Mouse (Mus musculus) hindbrain, embryonic 11.5 days (tissue): Measurements from ENCODE around the gene Vwa8. TPM values are rescaled to one million over a fixed set of nuclear protein-coding genes. Genes with fewer than 3 reads are reported as not detected.

Experiments
- ATAC-seq: fragments of 200-750 bp; cut with Nextera tagmentation; 2 replicates; pipeline ENCODE4 v1.8.0; 2017; ENCODE audit warnings: mild to moderate bottlenecking, moderate TSS enrichment, moderate library complexity; ENCODE audit not compliant: low FRiP score
- DNase-seq: peaks from one replicate; pipeline ENCODE4 v3.0.0-alpha.2; 2015; ENCODE audit warnings: low spot score
- H3K27ac ChIP-seq: fragments of 300-500 bp; sonication (generic); 2 replicates; pipeline ENCODE4 v1.5.1; 2014; ENCODE audit warnings: mild to moderate bottlenecking, low read depth, low read length
- H3K27me3 ChIP-seq: fragments of 300-500 bp; sonication (generic); 2 replicates; pipeline ENCODE4 v1.6.1; 2014; ENCODE audit warnings: mild to moderate bottlenecking, low read length, moderate library complexity, mixed read lengths; ENCODE audit not compliant: control insufficient read depth, insufficient read depth
- H3K36me3 ChIP-seq: fragments of 300-500 bp; sonication (generic); 2 replicates; pipeline ENCODE4 v1.6.1; 2014; ENCODE audit warnings: mild to moderate bottlenecking, low read length, moderate library complexity, mixed read lengths; ENCODE audit not compliant: control insufficient read depth, insufficient read depth
- H3K4me1 ChIP-seq: fragments of 300-500 bp; sonication (generic); replicated peaks from 2 replicates; pipeline ENCODE4 v1.6.1; 2014; ENCODE audit warnings: low read length, mixed read lengths; ENCODE audit not compliant: control insufficient read depth, insufficient read depth
- H3K4me2 ChIP-seq: fragments of 300-500 bp; sonication (generic); replicated peaks from 2 replicates; pipeline ENCODE4 v1.6.1; 2014; ENCODE audit warnings: mild to moderate bottlenecking, low read depth, low read length
- H3K4me3 ChIP-seq: fragments of 300-500 bp; sonication (generic); 2 replicates; pipeline ENCODE4 v1.5.1; 2014; ENCODE audit warnings: low read depth, low read length
- H3K9ac ChIP-seq: fragments of 300-500 bp; sonication (generic); 2 replicates; pipeline ENCODE4 v1.6.1; 2014; ENCODE audit warnings: low read depth, low read length
- H3K9me3 ChIP-seq: fragments of 300-500 bp; sonication (generic); 2 replicates; pipeline ENCODE4 v1.6.1; 2016; ENCODE audit warnings: low read length; ENCODE audit not compliant: control insufficient read depth
- WGBS: fragments of 180-500 bp; shearing (Covaris S2); extraction: QIAGEN DNeasy Blood & Tissue Kit; methylation state at CpG from one replicate; pipeline ENCODE4 v1.1.7; 2014; 5-methylcytosine and 5-hydroxymethylcytosine counted together
- polyA plus RNA-seq: library from polyadenylated mRNA; unstranded; fragments of >200 nt; fragmentation: Nextera tagmentation; extraction: Ambion mirVana; gene quantifications from 2 replicates; pipeline ENCODE4 v1.2.1, GENCODE M21; 2014

Vwa8 gene
- polyA plus RNA-seq, 1 experiment from 2014 or later = 7.2 TPM

GRCm38 (mm10) chr14:78924755-78925537 lies 76.1 kb downstream of the Vwa8 start:
- Histone ChIP-seq H3K4me3 (no peak overlapping the region), H3K27me3 (no peaks in the 10 kb centered on the region), H3K9ac (no peak overlapping the region), H3K4me2 (no peak overlapping the region), H3K36me3 (no peaks in the 10 kb centered on the region), H3K27ac (no peak overlapping the region), H3K4me1 (no peaks in the 10 kb centered on the region), H3K9me3 (no peaks in the 10 kb centered on the region)
- no peak for ATAC-seq
- WGBS = 84% methylated on average over 21 of the region's 21 CpGs
- DNase-seq = no peak

- H3K4me2 ChIP-seq = no peak overlapping the region
- WGBS = 77% methylated on average over 2 of the region's 2 CpGs
- H3K9ac ChIP-seq = no peak overlapping the region
- H3K27ac ChIP-seq = no peak overlapping the region
- H3K9me3 ChIP-seq = no peaks in the 10 kb centered on the region
- no peak for DNase-seq
- H3K36me3 ChIP-seq = no peaks in the 10 kb centered on the region
- ATAC-seq = no peak
- no peaks in the 10 kb centered on the region for H3K4me1 ChIP-seq
- no peaks in the 10 kb centered on the region for H3K27me3 ChIP-seq
- H3K4me3 ChIP-seq = no peak overlapping the region
Measured at GRCm38 (mm10) chr14:78932094-78932493, 83.2 kb downstream of the Vwa8 start.

GRCm38 (mm10) chr14:78933399-78933798 lies 84.5 kb downstream of the Vwa8 start:
- WGBS = 78% methylated on average over 8 of the region's 8 CpGs
- no peaks in the 10 kb centered on the region for H3K4me1 ChIP-seq
- no peak overlapping the region for H3K4me3 ChIP-seq
- no peaks in the 10 kb centered on the region for H3K27me3 ChIP-seq
- no peak overlapping the region for H3K4me2 ChIP-seq
- ATAC-seq = no peak
- DNase-seq = no peak
- H3K36me3 ChIP-seq = no peaks in the 10 kb centered on the region
- H3K27ac ChIP-seq = no peak overlapping the region
- no peak overlapping the region for H3K9ac ChIP-seq
- H3K9me3 ChIP-seq = no peaks in the 10 kb centered on the region

GRCm38 (mm10) chr14:78934596-78934995 lies 85.7 kb downstream of the Vwa8 start:
- Histone ChIP-seq H3K36me3 (no peaks in the 10 kb centered on the region), H3K27ac (no peak overlapping the region), H3K9ac (no peak overlapping the region), H3K27me3 (no peaks in the 10 kb centered on the region), H3K4me2 (no peak overlapping the region), H3K9me3 (no peaks in the 10 kb centered on the region), H3K4me3 (no peak overlapping the region), H3K4me1 (no peaks in the 10 kb centered on the region)
- DNase-seq (no peak), ATAC-seq (no peak)
- WGBS = 91% methylated on average over 6 of the region's 6 CpGs

GRCm38 (mm10) chr14:78935796-78936195 lies 86.9 kb downstream of the Vwa8 start:
- no peaks in the 10 kb centered on the region for H3K27me3 ChIP-seq
- DNase-seq (no peak), ATAC-seq (no peak)
- H3K36me3 ChIP-seq = no peaks in the 10 kb centered on the region
- H3K4me3 ChIP-seq = no peak overlapping the region
- H3K27ac ChIP-seq = no peak overlapping the region
- no peak overlapping the region for H3K4me2 ChIP-seq
- no peaks in the 10 kb centered on the region for H3K9me3 ChIP-seq
- 60% methylated on average over 3 of the region's 3 CpGs for WGBS
- H3K4me1 ChIP-seq = no peaks in the 10 kb centered on the region
- no peak overlapping the region for H3K9ac ChIP-seq

- no peaks in the 10 kb centered on the region for H3K4me1 ChIP-seq
- H3K4me3 ChIP-seq = no peak overlapping the region
- H3K27me3 ChIP-seq = no peaks in the 10 kb centered on the region
- H3K9me3 ChIP-seq = no peaks in the 10 kb centered on the region
- no peak overlapping the region for H3K9ac ChIP-seq
- H3K4me2 ChIP-seq = no peak overlapping the region
- no peak for DNase-seq
- no peaks in the 10 kb centered on the region for H3K36me3 ChIP-seq
- H3K27ac ChIP-seq = no peak overlapping the region
- ATAC-seq = no peak
- 88% methylated on average over 11 of the region's 11 CpGs for WGBS
Measured at GRCm38 (mm10) chr14:78941741-78942475, 93.1 kb downstream of the Vwa8 start.

- Histone ChIP-seq H3K27ac (no peak overlapping the region), H3K4me1 (no peaks in the 10 kb centered on the region), H3K4me3 (no peak overlapping the region), H3K9ac (no peak overlapping the region), H3K9me3 (no peaks in the 10 kb centered on the region), H3K4me2 (no peak overlapping the region), H3K27me3 (no peaks in the 10 kb centered on the region), H3K36me3 (no peaks in the 10 kb centered on the region)
- ATAC-seq (no peak), DNase-seq (no peak)
- 86% methylated on average over 2 of the region's 2 CpGs for WGBS
Measured at GRCm38 (mm10) chr14:78955745-78956144, 106.9 kb downstream of the Vwa8 start.

GRCm38 (mm10) chr14:78970621-78971020 lies 121.8 kb downstream of the Vwa8 start:
- WGBS = 96% methylated on average over 10 of the region's 10 CpGs
- Histone ChIP-seq H3K27me3 (no peaks in the 10 kb centered on the region), H3K4me3 (no peak overlapping the region), H3K9me3 (no peaks in the 10 kb centered on the region), H3K36me3 (no peaks in the 10 kb centered on the region), H3K9ac (no peak overlapping the region), H3K27ac (no peak overlapping the region), H3K4me1 (no peaks in the 10 kb centered on the region), H3K4me2 (no peak overlapping the region)
- no peak for DNase-seq
- no peak for ATAC-seq

GRCm38 (mm10) chr14:78972424-78972823 lies 123.6 kb downstream of the Vwa8 start:
- no peak overlapping the region for H3K4me2 ChIP-seq
- H3K9me3 ChIP-seq = no peaks in the 10 kb centered on the region
- ATAC-seq = no peak
- no peak for DNase-seq
- no peaks in the 10 kb centered on the region for H3K36me3 ChIP-seq
- no peaks in the 10 kb centered on the region for H3K27me3 ChIP-seq
- H3K4me3 ChIP-seq = no peak overlapping the region
- no peak overlapping the region for H3K27ac ChIP-seq
- 57% methylated on average over 1 of the region's 1 CpGs for WGBS
- no peak overlapping the region for H3K9ac ChIP-seq
- no peaks in the 10 kb centered on the region for H3K4me1 ChIP-seq
